Mouse (Mus musculus) cerebellum, adult (tissue): Measurements from ENCODE around the gene Mdga1.

Source experiments
- ATAC-seq: cut with Nextera tagmentation; 2 replicates; pipeline ENCODE4 v1.9.2; 2017; ENCODE audit warnings: mild to moderate bottlenecking, moderate library complexity, mixed read lengths; ENCODE audit not compliant: insufficient number of reproducible peaks, low FRiP score, low TSS enrichment

Gene Mdga1

DNA sequence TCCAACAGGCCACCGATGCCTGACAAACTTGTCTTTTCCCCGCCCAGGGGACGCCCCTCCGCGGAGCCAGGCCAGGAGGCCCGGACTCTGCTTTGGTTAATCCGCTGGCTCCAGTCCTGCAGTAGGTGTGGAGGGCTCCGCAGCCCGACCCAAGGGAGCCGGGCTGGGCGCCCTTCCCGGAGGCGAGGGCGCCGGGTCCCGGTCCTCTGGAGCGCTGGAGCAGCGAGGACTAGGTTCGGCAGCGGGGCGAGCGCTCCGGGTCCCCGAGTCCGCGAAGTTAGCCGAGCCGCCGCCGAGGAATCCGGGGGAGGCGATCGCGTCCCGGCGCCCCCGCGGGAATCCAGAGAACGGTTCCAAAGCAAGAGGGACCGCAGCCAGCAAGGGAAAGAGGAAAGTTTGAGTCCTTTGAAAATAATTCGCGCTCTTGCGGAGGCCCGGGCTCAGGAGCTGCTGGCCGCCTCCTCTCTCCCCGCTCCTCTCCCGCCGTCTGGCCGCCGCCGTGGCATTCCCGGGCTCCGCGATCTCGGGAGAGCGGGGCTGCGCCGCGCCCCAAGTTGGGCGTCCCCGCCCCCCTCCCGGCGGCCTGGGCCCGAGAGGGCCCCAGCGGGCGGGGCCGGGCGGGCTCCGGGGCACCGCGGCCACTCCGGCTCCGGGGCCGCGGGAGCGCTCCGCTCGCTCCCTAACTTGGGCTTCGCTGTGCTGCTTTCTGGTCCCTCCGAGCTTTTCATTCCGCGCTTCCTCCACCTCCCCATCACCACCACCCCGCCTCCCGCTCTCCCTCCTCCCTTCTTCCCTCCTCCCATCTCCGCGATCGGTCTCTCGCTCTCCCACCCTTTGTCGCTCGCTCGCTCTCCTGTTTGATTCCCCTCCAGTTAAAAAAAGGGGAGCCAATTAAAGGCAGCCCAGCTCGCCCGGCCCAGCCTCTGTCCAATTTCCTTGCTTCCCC lies 81.7 kb downstream of the Mdga1 start:
- no peak for ATAC-seq

DNA sequence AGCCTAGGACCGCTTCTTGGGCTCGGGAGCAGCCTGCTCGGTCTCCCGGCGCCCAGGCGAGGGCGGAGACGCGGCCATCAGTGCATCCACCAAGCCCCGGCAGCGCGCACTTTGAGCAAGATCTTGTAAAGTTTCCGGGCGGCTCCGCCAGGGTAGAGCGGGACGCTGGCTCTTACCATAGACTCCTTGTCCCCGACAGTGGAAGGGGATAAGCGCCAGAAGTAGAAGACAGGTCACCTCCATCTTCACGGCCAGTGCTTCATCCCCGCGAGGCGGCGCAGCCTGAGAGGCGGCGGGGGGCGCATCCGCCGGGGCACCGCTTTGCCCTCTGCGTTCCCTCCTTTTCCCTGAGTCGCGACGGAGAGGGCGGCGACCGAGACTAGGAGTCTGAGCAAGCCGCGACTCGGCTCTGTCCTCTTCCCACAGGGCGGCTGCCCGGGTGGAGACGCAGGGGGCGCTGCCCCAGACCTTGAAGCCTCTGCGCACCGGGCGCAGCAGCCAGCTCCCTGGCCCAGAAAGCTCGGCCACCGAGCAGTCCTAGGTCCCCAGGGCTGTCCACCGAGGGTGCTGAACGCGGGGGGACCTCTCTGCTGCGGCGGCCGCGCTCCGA lies 82.5 kb downstream of the Mdga1 start:
- no peak for ATAC-seq

DNA sequence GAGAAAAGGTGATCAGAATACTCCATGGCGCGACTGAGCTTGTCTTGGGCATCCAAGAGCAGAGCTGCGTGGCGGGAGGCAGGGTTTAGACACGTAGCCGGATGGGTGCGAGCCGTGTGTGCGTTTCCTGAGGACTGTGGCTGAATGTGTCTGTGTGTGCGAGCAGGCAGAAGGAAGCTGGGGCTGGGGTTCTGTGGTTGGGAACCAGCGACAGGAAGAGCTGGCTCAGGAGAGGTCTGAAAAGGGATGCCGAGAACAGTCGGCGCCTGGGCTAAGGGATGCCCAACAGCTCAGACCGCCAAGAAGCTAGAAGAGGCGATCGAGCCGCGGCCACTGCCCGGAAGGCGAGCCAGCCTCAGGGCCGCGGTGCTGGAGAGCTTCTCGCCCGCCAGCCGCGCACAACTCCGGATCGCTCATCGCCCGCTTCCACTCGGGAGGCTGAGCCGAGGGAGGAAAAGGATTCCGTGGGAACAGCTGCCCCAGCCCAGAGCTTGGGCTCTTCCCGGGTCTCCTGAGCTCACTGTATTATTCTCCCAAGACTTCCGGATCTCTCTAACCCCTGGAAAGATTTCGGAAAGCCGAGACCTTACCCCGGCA lies 83.1 kb downstream of the Mdga1 start:
- ATAC-seq, result no peak

DNA sequence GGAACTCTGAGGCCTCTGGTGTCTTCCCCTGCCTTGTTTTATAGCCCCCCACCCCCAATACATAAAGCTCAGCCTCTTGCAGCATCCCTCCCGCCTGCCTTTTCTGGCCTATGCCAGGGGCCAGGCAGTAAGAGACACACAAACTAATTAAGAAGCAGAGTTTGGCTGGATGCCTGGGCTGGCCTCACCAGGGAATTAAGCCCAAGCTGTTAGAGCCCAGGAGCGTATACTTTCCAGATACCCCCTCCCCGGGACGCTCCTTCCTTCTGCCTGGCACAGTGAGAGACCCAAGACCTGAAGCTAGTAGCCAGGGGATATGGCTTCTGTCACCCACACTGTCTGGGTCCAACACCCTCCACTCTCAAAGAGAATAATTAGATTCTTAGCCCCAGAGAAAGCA lies 83.8 kb downstream of the Mdga1 start:
- no peak for ATAC-seq

DNA sequence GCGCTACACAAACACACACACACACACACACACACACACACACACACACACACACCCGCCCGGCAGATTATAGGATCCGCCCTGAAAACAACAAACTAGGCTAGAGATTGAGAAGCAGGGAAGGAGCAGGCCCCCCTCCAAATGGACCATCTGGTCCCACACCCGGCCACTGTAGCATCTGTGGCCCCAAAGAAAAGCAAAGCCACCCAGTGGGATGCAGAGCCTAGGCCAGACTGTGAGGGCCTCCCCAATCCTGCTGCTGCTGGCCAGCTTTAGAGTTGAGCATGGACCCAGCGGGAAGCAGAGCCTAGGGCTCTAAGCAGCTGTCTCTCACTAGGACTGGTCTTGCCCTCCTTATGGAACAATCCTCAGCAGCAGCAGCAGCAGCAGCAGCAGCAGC lies 85.3 kb downstream of the Mdga1 start:
- no peak for ATAC-seq

DNA sequence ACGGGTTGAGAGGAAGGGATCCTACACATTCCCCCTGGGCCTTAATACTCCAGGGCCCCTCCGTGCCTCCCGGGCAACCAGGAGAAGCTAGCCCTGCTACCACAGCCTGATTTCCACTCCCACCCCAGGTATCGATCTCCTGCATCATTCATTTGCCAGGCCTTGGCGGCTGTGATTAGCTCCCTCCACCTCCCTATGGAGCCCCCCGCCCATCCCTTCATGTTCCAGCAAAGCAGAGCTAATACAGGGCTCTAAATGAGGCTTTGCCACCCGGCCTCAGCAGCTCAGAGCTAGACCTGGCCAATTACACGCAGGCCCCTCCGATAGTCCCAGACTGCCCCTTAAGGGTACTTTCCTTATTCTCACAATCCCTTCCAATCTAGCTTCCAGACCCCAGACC lies 86.5 kb downstream of the Mdga1 start:
- no peak for ATAC-seq

DNA sequence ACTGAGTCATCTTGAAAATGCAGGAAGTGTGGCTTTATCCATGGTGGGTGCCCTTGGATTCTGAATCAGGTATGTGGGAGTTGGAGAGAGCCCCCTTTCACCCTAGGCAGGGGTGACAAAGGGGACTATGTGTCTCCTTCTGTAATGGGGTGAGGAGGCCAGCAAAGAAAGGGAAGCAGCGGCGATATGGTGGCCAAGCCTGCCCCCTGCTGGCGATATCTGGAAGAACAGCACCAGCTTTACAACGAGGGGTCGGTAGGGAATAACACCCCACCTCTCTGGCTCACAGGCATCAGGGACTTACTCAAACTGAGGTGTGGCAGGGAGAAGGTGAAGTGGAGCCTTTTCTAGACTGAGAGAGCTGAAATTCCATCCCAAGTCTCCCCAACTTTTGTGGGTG lies 87.0 kb downstream of the Mdga1 start:
- no peak for ATAC-seq

DNA sequence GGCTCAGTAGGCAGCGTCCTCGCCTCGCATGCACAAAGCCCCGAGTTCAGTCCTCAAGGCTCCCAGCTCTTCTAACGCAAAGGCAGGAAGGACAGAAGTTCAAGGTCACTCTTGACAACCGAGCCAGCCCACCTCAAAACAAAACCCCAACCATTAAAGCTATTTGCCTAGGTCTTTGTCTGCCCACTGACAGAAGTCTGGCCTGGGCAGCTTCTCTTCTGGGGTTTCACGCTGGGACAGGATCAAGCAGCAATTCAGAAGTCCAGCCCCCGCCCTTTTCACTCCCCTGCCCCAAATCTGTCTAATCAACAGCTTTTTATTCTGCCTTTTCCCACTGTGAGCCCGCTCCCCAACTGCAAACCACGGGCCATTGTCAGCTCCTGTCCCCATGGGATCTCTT lies 89.6 kb downstream of the Mdga1 start:
- no peak for ATAC-seq

DNA sequence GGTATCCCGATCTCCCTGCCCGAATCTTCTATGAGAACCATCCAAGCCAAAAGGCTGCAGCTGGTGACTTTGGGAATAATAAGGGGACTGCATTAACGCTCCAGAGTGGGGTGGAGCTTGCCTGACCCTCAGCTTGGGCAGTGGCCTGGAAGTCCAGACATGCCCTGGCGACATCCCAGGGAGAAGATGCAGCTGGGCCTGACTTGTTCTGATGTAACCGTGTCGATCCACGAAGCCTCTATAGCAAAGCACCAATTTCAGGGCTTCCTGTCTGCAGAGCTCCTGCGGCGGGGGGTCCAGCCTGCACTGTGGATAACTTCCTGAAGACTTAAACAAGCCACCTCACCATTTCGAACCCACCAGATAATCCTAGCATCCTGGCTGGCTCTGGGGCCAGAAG lies 90.9 kb downstream of the Mdga1 start:
- no peak for ATAC-seq

DNA sequence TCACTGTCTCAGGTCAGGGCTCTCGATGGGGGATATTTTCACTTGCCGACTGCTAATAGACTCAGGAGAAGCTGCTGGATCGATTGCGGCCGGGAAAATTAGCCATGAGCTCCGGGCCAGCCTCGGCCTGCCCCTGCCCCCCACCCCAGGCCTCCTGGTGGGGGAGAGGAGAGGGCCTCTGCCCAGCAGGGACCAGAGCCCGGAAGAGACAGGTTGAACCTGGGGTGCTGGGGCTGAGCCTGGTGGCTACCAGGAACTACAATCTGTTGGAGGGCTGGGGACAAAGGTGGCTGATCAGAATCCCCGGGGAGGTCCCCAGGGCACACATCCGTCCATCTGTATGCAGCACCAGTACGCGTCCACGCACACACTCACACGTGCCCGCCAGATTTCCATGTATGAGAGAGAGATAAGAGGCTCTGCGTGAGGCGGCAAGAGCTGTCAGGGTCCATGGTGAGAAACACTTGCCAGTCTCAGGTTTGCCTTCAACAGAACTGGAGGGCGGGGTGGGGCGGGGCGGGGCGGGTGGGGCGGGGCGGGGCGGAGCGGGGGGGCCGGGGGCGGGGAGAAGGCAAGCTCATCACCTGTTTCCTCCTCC lies 95.7 kb downstream of the Mdga1 start:
- ATAC-seq, result no peak

DNA sequence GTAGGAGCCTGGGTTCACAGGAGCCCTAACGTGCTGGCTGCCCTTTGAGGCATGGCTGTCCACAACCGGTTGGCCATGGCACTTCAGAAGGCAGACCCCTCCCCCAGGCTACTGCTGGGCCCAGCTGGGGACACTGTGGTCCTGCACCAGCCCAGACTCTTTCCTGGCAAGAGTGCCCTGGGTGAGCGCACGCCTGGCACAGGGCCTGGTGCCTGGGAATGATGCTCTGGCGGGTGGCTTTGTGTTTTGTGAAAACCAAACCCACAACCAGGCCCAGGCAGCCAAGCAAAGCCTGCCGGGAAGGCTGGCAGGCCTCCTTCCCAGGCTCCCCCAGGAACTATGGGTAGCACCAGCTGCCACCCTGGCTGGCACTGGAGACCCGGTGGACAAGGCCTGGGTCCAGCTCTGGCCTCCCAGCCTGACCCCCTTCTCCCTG lies 96.3 kb downstream of the Mdga1 start:
- ATAC-seq, result peak; percentile 80

DNA sequence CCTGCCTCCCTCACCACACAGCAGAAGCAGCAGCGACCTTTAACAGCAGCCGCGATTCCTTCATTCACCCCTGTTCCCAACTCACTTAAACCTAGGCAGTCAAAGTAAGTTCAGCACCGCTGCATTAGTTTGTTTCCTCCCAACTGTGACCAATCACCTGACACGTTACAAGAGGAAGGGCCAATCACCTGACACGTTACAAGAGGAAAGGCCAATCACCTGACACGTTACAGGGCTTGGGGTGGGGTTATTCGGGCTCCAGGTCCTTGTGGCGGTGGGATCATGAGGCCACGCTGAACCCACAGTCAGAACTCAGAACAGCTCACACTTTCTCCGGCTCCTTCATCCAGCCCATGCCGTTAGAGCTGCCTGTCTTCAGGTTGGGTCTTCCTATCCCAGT lies 99.6 kb downstream of the Mdga1 start:
- ATAC-seq, result no peak

DNA sequence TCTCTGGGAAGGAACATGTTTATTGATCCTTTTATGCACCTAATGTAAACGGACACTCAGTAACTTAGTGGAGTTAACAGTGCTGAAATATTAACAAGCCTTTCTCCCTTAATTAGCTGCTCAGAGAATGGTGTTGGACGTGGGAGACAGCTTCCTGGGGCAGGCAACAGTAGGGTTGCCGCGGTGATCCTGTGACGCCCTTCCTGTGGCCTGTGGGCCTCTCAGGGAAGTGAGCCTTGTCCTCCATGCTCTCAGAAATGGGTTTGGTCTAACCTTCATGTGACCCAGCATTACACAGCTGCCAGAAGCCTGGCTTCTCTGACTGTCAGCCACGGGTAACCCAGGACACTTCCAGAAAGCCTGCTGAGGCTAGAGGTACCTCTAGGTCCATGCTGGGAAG lies 104.0 kb downstream of the Mdga1 start:
- ATAC-seq, result no peak

DNA sequence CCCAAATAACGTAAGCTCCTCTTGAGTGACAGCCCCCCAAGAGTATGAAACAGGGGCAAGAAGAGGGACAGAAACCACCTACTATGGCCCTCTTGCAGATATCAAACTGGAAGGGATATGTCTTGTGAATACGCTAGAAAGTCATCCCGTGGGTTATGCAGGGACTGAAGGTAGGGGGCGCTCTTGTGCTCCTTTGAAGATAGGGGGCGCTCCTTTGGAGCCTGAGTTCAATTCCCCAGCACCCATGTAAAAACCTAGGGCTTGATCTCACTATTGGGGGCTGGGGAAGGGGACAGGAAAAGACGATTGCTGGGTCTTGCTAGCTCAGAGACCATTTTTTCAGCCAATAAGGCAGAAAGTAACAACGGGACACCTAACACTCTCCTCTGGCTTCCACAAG lies 105.4 kb downstream of the Mdga1 start:
- no peak for ATAC-seq

DNA sequence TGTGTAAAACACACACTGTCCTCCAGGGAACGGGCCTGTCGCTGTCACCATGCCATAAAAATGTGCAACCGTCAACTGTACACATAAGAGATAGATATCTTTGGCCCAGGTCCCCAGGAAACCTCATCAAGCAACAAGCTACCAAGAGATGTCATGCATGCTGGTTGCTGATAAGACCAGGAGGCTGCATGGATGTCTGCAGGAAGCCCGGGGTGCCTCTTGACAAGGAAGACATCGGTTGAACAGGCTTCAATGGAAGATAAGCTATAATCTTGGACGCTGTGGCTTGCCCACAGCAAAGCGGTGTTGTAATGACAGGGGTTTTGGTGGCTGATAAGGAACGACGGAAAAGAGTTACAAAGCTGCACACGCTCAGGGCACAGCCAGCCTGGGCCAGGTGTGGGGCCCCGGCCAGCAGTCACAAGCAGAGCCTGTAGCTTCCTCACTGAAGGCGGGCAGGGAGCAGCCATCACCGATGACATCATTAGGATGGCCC lies 110.1 kb downstream of the Mdga1 start:
- no peak for ATAC-seq

DNA sequence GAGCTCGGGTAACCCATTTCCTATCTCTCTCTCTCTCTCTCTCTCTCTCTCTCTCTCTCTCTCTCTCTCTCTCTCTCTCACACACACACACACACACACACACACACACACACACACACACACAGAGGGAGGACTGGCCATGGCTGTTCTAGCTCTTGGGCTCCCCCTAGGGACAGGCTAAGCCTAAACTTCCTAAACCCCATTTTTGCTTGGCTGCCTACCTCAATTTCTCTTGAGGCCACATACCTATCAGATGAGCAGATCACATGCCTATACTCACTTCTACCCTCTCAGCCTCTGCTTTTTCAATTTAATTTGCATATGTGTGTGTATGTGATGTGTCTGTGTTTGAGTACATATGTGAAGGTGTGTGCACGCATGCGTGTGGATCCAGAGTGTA lies 111.1 kb downstream of the Mdga1 start:
- ATAC-seq, result no peak

DNA sequence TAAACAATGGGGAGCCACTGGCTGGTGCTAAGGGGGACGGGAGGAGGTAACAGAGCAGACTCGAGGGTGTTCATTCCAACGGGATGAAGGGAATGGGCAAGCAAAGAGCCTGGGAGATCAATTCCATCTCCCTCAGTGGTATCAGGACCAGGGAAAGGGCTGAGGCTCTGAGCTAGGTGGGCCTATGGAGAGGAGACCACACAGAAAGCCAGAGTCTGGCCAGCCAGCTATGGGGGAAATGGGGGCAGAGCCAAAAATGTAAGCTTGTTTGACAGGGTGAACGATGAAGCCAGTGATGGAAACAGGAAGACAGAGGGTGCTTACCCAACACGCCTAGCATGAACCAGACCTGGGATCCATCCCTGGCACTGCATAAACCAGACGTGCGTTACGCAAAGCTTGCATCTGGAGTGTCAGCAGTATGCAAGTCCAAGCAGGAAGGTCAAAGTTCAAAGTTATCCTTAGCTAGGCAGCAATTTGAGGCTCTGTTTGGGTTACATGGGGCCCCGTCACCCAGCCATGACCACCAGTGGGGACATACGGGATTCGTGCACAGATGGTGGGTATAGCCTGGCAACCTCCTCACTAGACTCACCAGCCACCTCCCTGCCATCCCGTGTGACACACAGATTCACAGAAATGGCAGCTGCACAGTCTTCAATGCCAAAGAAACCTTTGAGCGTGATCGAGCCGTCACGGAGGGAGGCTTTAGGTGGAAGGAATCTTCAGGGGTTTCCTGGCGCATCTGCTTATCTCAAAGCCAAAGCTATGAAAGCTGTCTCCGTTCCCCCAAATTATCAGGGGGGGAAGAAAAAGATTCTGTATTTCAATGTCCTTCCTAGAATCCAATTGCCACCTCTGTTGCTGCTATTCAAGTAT lies 113.9 kb downstream of the Mdga1 start:
- ATAC-seq, result no peak

DNA sequence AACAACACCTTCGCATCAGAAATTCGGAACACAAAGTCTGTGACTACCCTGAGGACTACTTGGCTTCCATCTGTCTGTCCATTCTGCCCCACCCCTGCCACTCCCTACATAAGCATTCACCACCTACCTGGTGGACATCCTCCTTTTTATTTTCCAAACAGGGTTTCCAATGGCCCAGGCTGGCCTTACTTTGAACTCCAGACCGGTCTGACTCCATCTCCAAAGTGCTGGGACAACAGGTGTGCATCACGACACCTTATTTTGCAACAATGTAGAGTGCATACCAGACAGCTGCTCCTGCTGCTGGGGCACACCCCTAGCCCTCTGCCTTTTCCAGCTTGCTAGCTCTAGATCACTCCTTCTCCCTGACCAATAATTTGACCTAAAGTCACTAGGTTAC lies 115.1 kb downstream of the Mdga1 start:
- no peak for ATAC-seq

DNA sequence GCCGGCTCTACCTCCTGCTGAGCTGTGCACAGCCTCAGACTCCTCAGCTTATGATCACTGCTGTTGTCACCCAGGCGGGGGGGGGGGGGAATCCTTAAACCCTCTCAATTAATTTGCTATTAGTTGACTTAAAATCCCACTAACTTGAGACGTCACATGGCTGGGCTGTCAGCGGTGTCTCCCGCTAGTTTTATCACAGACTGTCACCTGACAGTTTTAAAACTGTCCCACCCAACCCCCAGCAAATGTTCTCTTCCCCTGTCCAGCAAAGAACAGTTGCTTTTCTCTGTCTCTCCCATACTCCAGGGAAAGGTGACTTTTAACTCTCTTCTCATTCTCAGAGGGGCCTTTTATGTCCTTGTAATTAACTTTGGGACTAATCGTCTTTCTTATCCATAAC lies 115.5 kb downstream of the Mdga1 start:
- ATAC-seq, result no peak

DNA sequence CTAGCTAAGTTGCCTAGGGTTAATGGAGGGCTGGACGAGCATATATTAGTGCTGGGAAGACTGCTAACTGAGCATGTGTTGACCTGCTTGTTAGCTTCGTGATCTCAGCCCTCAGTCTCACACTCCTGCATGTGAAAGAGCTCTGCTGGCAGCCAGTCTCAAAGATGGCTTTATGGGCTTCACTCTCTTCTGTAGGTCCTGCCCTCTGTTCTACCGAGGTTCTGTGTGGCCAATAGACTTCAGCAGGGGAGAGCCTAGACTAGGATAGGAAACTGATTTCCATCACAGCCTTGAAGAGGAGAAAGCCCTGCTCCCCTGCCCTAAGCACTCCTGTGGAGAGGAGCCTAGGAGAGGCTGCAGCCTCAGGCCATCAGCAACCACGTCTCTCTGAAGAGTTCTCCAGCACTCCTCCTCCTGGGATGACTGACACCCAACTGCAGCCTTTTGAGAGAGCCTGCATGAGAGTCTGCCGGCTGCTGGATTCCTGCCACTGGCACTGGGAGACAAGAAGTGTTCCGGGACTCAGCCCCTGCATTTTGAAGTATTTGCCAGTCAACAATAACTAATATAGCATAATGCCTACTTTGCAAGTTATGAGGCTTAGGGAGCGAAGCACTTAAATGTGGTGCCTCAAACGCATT lies 116.9 kb downstream of the Mdga1 start:
- ATAC-seq, result no peak
